Mouse (Mus musculus) urinary bladder, postnatal 4 days (tissue): Measurements from ENCODE around the gene Atad2b.

ENCODE experiments used
- DNase-seq, 2 experiments: peaks; one replicate each; pipeline ENCODE4 v3.0.0; 2021 to 2022; ENCODE audit warnings: low spot score in 2 of 2

Atad2b gene

DNA sequence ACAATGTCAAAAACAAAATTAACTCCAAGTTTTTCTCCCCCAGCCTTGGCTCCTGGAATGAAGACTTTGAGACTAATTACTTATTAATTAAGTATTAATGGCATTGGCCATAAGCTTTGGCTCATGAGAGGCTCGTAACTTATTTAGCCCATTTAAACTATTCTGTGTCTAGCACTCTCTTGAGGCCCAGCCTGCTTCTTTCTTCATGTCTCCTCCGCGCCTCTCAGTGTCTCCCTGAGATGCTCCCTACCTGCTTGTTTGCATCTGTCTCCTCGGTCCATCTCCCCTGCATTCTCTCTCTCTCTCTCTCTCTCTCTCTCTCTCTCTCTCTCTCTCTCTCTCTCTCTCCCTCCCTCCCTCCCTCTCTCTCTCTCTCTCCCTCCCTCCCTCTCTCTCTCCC lies 164.3 kb downstream of the Atad2b start:
- DNase-seq, result no peak

DNA sequence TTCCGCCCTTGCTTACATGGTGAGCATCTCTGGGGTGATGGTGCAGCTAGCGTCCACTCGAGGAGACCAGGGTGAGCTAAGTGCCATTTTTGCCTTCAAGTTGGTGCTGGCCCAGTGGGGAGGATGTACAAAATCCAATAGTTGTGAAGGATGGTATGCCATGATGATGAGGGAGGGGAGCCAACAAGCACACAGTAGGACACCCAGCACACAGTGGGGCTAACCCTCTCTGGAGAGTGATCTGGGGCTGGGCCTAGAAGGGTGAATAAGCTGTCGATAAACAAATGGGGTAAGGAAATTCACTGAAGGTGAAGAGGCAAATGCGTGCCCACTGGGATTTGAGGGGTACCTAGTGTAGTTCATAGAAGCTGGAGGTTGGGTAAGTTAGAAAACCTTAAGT lies 167.6 kb downstream of the Atad2b start:
- DNase-seq, result no peak

DNA sequence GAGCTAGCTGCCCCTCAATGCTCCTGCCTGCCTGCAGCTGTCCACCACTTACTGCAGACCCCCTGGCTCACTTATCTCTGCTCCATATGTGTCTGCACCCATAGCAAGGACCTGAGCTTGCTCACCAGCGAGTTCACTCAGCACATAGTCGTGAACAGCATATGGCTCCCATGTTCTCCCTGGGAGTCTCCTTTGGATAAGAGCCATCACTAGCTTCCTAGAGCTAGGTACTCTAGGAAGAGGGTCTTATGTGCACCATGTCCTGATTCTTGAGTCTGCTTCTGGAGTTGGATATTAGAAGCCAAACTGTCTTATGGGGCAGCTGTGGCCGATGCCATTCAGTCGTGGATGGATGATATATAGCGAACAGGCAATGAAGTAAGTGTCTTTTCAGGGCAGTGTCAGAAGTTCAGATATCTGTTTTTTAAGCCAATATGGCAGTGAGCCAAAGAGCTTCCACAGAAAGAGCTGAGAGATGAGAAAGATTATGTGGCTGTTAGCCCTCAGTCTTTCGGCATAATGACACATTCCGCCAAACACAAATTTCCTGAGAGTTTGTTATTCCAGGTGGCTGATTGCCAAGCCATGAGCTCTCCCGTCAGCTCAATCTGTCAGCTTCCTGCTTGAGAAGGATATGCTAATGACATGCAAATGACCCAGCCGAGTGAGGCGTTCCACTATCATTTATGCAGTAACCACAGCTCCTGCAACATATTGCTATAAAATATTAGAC lies 170.8 kb downstream of the Atad2b start:
- no peak for DNase-seq

DNA sequence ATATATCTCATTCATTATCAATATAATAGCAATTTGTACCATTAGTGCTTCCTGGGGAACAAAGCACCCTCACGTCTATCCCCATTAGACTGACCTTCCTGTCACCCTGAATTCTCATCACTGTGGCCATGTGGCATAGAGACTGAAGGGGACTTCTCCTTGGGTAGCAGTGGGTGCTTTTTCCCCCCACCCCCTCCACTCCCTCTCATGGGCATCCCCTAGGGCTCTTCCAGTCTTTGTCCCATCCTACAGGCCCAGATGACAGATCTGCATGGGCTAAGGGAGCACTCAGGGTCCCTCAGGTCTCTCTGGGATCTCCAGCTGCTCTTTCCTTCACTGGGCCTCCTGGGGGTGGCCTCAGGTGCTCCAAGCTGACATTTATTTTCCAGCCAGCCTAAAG lies 171.5 kb downstream of the Atad2b start:
- no peak for DNase-seq
